Mouse (Mus musculus): ENCODE measurements around the gene Fam19a5.

The Fam19a5 gene

DNA sequence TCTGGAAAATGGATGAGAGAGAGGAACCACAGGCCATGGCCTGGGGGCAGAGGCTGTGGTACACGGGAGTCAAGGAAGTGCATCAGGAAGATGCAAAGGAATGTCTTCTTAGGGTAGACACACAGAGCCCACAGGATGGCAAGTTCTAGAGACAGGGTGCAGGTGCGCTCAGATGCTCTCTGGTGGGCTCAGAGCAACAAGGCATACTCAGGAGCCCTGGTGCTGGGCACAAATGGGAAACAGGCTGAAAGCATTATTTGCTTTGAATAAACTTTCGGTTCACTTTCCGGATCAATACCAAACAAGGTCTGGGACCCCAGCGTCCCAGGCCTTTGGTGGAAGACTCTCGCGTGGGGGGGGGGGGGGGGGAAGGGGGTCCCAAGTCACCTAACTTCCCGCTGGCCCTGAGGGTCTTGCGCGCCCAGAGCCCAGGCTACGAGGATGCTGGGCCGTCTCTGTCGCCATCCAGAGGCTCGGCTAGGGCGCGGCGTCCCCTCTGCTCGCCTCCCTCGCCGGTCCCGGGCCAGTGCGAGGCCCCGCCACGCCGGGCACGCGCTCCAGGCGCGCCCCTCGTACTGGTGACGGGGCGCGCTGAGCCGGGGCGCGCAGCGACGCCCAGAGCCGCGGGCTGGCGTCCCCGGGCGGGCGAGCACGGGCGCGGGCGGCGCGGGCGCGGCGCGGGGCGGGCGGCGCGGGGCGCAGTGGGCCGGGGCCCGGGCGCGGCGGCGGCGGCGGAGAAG, at the start of gene Fam19a5:
TSS of gene Fam19a5 (plus strand) at position 701 of the 740 bp plus-strand sequence.
- peak; percentile 63 for DNase-seq

DNA sequence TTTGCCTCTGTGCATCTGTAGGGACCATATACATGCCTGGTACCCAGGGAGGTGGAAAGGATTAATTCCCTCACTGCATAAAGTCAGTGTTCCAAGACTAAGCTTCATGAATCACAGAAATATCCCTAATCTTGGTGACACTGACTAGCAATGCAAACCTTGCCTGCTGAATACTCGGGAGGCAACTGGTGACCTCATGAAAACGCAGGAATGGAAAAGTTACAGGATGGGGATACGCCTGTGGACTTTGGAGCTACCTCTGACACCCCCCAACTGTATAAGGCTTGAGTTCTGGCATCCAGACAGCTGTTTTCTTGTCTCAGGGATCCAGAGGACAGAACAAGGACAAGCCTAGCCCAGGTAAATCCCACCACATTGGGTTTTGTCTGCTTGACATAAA, 42.4 kb upstream of the Fam19a5 start:
- no peak for DNase-seq

DNA sequence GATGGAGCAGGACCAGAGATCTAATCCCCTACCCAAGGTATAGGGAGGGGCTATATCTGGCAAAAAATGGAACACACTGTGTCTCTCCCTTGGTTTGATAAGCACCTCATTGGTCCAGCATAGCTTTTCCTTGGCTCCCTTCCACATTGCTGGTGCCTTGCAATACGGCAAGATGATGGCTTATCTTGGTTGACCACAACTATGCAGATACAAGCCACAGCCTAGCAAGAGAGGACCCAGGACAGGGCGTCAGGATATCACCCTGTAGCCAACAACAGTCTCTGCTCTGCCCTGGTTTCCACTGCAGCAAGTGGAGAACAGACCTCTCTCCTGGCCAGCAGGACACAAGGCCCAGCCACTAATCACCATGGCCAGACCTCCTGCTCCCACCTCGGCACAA, 36.8 kb upstream of the Fam19a5 start:
- DNase-seq = no peak

DNA sequence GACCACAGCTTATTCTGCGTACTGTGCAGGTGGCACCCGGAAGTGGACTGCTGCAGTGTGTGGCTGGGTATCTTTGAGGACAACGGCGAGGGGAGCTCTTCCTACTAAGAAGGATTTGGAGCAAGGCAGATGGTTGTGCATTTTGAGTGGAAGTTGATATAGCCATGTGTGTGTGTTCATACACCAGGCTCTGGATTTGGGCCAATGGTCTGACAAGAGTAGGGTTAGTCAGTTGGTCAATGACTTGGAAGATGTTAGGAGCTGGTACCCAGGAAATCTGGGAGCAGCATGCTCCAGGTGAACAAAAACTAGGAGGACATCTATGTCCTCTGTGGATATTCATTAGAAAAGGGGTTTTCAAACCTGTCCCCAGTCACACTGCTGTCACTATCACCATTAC, 33.2 kb upstream of the Fam19a5 start:
- no peak for DNase-seq

DNA sequence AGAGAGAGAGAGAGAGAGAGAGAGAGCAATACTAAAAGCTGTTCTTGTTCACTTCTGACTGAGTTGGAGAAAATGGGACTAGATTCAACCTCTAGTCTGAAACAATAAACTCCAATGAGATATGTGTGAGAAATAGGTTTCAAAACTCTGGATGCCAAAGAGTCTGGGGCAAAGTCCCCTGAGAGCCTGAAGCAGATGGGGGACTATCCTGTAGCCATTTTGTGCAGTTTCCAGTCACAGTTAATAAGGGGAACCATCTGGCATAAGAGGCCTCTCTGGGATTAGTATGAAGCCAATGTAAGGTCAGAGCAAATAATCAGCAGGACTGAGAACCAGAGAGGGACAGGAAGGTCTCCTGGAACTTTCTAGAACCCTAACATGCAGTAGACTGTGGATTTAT, 25.9 kb upstream of the Fam19a5 start:
- no peak for DNase-seq

DNA sequence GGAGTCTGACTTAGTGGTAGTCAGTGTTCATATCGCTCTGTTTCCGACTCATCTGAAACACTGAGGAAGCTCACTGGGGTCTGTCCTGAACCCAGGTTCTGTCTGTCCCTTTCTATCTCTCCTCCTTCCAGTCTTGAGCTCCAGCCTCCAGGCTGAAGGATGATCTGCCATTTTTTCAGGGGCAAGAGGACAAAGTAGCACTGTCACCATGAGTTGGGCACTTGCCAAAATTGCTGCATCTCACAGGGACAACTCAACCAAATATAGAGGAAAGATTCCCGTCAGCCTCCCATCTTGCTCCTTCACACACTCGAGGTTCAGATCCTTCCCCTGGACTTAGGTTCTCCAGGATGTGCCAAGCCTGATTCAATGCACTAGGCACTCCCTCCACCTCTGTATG, 14.8 kb upstream of the Fam19a5 start:
- no peak for DNase-seq

DNA sequence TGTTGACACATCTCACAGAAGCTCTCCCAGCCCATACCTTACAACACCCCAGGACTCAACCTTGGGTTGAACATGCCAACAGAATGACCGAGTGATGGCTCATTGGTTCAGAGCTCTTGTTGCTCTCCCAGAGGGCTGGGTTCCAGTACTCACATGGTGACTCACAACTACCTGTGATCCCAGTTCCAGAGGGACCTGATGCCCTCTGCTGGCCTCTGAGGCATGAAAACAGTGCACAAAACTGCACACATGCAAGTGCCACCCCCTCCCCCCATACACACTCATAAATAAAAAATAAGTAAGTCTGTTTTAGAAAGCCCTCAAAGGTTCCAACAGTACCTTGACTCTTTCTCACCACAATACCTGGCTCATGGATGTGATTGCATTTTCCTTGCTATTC, 2.4 kb upstream of the Fam19a5 start:
- no peak for DNase-seq

DNA sequence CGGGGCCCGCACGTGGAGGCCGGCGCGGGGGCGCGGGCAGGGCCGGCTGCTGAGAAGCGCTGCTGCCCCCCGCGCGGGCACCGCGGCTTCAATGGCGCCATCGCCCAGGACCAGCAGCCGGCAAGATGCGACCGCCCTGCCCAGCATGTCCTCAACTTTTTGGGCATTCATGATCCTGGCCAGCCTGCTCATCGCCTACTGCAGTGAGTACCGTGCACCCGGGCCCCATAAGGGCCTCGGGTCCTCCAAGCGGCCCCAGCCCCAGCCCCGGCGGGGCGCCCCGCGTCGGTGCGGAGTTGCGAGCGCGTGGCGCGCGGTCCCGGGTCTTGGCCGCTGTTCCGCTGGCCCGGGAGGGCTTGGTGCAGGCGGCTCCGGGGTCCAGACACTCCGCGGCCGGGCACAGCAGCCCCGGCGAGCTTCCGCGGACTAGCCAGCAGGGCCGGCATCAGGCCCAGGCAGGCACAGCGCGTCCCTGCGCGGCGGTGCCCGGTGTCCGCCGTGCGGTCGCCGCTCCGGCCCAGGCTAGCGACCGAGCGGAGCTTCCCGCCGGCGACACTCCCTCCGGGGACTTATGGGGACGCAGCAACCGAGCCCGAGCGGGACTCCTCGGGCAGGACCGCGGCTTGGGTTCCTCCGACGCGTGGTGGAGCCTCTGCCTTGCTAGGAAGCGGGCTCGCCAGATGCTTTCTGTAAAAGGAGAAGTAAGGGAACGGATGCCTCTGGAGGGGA, 466 bp downstream of the Fam19a5 start:
- peak; percentile 68 for DNase-seq

DNA sequence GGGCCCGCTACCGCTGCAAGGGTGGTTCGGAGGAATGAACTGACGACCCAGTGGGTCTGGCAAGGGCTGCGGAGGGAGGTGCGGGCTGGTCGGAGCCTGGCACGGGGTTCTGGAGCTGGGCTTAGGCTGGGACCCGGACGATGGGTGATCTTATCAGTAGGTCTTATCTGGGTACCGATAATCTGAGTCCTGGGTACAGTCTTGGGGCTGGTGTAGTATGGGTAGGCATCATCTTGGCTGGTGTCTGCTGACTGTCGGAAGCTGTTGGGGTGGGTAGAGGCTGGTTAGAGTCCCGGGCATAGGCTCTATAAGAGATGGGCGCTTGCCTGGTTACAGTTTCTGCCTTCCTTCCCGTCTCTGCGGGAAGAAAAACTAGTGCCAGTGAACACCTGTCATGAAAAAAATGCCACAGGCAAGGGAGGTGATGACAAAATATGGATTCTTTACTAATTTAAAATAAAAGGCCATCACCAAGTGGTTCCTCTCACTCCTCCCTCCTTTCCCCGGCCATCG, 1.1 kb downstream of the Fam19a5 start:
- no peak for DNase-seq

DNA sequence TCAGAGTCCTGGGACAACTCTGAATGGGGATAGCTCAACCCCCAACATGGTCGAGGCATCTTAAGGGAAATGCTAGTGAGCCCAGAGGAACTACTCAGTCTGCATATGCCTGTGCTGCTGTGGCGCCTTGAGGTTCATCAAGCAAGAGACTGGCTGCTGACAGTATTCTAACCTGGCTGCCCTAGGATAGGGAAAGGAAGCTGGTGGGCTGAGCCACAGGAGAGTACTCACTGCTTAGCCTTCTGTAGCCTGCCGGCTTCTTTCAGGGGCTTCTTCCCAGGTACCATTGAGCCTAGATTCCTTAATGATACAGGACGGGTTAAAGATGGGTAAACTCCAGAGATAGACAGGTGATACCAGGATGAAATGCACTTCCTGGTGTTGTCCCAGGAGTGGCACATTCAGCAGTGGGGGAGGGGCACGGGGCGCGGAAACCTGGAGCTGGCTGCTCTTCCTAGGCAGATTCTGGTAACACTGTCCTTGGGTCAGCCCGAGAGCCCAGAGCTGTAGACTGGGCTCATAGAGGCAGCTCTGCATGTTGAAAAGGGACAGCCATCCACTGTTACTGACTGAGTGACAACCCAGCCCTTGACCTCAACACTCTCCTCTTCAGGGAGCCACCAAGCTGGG, 1.7 kb downstream of the Fam19a5 start:
- DNase-seq = no peak

DNA sequence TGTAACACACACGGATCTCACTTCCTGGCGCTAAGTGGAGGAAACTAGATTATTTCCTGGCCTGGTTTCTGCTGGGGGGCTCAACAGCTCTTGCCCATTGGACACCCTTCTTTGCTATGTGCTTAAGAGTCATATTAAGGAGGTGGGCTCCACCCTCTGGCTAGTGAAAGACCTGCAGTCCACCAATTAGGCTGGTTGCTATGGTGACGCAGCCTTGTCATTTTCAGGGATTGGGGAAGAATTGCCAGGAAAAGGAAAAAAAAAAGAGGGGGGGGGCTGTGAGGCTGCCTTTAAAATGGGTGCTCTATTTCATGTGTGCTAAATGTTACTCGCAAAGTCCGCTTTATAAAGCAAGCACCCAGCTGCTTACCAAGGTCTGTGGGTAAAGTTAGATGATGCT, 2.9 kb downstream of the Fam19a5 start:
- peak; percentile 59 for DNase-seq

DNA sequence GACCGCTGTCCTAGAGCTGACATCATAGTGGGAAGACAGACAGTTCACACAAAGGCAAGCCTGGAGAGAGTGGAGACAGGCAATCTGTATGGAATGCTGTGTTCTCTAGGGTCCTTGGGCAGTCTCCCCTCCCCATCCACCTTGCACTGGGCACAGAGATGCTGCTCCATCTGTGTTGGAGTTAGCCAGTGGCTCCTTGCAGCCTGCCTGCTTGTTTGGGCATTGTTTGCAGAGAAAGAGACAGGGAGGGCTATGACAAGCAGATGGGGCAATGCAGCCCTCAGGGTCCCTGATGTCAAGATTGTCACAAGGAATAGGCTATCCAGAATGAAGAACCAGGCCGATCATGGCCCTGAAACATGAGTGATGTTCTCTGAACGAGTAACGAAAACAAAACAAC, 5.6 kb downstream of the Fam19a5 start:
- DNase-seq = no peak

DNA sequence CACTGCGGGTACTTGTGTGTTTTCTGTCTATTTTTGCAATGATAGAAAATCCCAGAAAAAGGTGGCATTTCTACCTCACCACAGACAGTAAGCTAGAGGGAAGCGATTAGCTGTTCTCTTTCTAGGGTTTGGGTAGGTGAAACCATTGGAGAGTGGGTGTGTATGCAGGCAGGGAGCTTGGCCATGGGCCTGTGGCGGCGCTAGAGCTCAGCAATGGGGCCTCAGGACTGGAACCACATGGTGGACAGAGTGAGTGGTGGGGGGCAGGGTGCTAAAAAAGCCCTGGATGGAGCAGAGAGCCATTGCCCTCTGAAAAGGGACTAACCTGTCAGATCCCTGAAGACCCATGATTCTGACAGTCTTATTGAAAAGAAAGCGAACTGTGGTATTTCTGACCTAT, 6.7 kb downstream of the Fam19a5 start:
- DNase-seq = no peak

DNA sequence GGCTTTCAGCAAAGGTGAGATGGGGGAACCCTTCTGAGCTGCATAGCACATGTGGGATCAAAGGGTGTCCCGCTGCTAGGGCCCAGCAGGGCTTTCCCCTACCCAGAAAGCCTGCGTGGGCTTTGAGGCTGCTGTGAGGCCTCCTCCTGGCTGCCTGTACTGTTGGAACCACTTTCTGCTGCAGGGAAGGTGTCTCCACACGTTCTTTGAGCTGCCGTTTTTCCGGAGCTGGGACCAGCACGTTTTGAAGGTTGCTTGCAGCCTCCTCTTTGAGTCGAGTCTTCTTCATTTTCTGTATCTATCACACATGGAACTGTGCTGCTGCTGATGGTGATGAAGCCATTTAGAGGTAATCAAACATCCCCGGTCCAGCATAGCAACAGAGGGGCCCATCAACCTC, 7.5 kb downstream of the Fam19a5 start:
- no peak for DNase-seq

DNA sequence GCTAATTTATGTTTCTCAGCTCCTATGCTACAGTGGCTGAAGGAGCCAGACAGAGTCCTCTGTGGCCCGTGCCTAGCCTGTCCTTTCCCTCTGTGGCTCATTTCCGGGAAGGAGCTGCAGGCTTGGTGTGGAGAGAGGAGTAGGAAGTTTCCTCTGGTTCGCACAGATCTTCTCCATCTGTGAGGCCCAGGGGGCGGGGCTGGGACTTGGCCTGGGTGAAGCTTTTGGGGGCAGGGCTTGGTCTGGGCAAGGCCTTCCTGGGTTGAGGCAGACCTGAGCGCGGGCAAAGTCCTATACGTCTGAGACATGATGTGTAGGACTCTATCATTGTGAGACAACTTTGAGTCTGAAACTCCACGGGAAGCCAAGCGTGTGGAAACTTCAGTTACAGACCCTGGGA, 11.7 kb downstream of the Fam19a5 start:
- no peak for DNase-seq

DNA sequence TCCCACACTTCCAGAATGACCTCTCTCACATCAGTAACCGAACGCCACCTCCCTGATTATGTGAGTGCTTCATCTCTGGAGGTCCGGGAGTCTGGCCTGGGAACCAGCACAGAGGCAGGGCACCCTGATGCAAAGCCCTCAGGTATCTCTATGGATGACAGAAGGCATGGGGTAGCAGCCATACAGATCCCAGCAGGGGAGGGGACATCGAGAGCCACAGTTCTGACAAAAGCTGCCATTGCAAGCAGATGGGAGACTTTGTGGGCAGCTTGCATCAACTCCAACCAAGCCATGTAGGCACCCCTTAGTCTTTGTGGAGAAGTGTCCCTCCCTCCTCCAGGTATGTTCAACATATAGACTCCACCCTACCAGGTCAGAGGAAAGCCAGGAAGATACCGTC, 20.2 kb downstream of the Fam19a5 start:
- no peak for DNase-seq

DNA sequence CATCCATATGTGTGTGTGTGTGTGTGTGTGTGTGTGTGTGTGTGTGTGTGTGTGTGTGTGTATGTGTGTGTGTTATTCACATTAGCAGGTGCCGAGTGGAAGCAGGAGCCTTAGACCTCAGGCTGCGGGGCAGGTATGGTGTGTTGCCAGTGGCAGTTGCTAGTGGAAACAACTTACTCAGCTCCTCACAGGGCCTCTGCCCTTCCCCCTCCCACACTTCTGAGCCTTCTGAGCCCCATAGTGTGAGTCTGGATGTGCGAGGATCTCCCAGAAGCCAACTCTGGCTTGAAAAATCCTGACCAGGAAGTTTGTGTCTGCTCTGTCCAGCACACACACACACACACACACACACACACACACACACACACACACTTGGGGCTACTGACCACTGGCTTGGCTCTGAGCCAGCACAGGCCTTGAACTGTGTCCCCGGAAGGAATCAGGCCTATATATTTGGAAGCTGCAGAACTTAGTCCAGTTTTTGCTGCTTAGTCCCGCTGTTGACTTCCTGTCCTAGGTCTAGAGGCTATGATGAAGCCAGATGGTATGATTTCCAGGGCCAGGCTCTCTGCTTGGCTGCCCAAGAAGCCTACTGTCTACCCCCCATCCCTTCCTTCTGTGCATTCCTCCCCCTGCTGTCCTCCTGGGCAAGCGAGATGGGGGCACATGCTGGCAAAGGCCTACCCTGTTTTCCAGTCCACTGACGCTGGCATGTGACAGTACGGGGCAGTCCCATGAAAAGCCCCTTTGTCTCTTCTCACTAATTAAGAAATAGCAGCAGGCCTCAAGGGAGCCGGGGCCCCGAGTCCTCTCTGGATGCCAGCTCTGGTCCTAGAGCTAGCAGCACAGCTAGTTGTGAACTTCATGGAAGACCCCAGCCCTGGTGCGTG, 22.2 kb downstream of the Fam19a5 start:
- peak; percentile 37 for DNase-seq

DNA sequence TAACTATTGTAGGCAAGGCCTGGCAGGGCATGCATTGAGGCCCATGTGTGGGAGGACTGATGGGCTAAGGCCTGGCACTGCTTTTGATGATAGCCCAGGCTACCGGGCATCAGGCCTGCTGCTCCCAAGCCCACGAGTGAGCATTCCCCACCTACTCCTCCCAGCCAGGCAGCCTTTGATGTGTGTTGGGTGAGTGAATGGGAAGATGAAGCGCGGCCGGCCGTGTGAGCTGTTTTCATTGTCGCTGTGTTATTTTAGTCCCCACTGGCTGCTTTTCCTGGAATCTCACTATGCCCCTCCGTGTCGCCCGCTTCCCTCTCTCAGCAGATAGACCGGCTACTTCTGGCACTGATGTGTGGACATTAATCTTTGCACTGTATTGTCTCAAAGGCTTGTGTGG, 26.1 kb downstream of the Fam19a5 start:
- DNase-seq = no peak

DNA sequence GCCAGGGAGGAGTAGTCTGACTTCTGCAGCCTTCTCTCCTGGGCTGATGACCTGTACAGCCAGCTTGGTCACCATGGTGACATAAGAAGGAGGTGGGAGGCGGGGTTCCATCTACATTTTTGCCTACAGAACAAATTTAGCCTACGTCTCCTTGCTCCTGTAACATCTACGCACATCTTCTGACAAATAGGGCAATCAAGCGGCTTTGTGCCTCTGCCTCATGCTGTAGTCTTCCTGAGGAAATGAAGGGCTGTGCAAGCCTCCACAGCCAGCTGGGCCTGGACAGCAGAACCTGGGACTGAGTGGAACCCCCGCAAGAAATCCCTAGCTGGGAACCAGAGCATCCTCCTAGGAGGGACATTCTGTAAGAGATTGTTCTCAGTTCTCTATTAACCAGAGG, 35.8 kb downstream of the Fam19a5 start:
- DNase-seq = no peak

DNA sequence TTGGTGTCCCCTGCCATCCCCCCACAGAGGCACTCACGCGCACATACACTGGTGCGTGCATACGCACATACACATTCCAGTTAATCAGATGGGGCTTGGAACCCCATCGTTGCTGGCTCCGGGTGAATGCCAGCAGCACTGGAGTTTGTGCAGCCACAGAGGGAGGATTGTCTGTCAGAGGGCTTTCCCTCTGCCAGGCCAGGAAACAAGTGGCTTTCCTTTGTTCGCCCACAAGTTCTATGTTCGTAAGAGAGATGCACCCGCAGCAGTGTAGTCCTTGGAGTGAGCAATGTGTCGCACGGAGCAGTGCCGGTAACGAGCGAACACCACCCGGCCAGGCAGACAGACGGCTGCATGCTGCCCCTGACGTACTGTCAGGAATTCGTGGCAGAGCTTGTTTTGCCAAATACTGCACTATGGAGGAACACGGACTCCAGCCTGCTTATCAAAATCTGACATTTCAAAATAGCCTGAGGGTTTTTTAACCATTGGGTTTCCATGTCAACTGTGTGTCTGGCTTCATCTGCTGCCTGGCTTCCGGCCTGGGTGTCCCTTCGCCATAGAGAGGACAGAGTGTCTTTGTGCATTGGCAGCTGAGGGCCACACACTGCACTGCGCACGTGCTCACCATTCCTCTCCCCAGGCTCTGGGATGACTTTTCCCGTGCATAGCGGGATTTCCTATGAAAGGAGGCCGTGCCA, 40.0 kb downstream of the Fam19a5 start:
- no peak for DNase-seq

DNA sequence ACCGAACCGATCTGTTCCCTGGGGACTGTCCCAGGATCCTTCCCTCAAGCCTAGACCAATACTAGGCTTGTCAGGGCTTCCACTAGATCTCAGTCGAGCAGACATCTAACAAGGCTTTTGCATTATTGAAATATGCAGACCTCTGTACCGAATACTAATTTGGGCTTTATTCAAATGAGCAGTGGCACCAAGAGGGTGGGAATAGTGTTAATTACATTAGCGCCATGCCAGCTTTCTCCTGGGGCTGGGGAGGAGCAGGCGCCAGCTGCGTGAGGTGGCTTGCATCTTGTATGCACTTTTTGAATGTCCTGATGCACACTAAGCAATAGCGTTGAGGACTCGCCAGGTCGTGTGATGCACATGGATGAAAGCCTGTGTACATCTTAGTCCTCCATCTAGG, 46.9 kb downstream of the Fam19a5 start:
- no peak for DNase-seq

DNA sequence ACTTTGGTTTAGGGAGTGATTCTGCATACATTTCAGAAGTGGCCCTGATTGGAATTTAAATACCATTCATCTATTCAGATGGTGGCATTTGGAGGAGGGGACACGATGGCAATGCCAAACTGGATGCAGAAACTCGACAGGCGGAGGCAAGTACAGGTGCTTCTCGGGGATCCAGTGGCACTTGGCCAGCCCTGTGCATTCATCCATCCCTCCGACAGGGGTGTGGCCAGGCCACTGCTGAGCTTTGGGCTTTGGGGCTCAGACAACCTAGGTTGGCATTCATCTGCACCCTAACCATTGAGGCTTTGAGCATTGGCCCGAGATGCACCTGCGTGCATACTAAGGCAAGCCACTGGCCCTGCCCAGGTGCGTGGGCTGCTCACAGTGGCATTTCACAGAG, 52.6 kb downstream of the Fam19a5 start:
- DNase-seq = no peak

Data from right cerebral cortex, postnatal 25 days (tissue).